25 mouse cellular contexts compared by ENCODE assay signal in genomic region chr5:4623625-4624024, GRCm38 (mm10).
DNase-seq lines count a peak whose midpoint lies in the region; ATAC-seq and TF ChIP-seq lines count a peak whose summit lies in the region.
"Had no signal": no experiment of that assay in that cellular context is flagged by ENCODE, and none has a peak within 500 bp of the region (broad histone marks: within the 10 kb centered on the region; RNA-seq: fewer than 3 reads in every experiment).

No protein-coding gene starts in this region.

- no peak overlapping the region for H3K4me2 ChIP-seq in stomach, embryonic 16.5 days (ENCODE audit: low read depth, low read length)
- no peak overlapping the region for H3K4me2 ChIP-seq in stomach, postnatal 0 days (replicated peaks; ENCODE audit: low read depth)
- H3K4me2 ChIP-seq: embryonic facial prominence, embryonic 15.5 days; heart, embryonic 13.5 days; hindbrain, embryonic 14.5 days; kidney, embryonic 15.5 days; liver, embryonic 13.5 days; lung, embryonic 15.5 days; midbrain, embryonic 11.5 days; neural tube, embryonic 13.5 days had no signal

- H3K9me3 ChIP-seq in stomach, embryonic 16.5 days (replicated peaks; ENCODE audit: control insufficient read depth, low read length), result no peaks in the 10 kb centered on the region
- no peaks in the 10 kb centered on the region for H3K9me3 ChIP-seq in stomach, postnatal 0 days (ENCODE audit: control insufficient read depth, low read length)
- H3K9me3 ChIP-seq in limb, embryonic 10.5 days (replicated peaks), result no peaks in the 10 kb centered on the region
- H3K9me3 ChIP-seq: embryonic facial prominence, embryonic 15.5 days; G1E; heart, embryonic 13.5 days; kidney, embryonic 15.5 days; liver, embryonic 13.5 days; lung, embryonic 15.5 days; neural tube, embryonic 13.5 days had no signal

- no peak overlapping the region for H3K9ac ChIP-seq in stomach, embryonic 16.5 days (ENCODE audit: low read length)
- no peak overlapping the region for H3K9ac ChIP-seq in stomach, postnatal 0 days (ENCODE audit: low read length)
- H3K9ac ChIP-seq: embryonic facial prominence, embryonic 15.5 days; heart, embryonic 13.5 days; hindbrain, embryonic 14.5 days; kidney, embryonic 15.5 days; liver, embryonic 13.5 days; lung, embryonic 15.5 days; neural tube, embryonic 13.5 days had no signal

- no peaks in the 10 kb centered on the region for H3K27me3 ChIP-seq in stomach, embryonic 16.5 days (ENCODE audit: control insufficient read depth, insufficient read depth, low read length)
- no peaks in the 10 kb centered on the region for H3K27me3 ChIP-seq in stomach, postnatal 0 days (ENCODE audit: control insufficient read depth, insufficient read depth, low read length)
- no peaks in the 10 kb centered on the region for H3K27me3 ChIP-seq in limb, embryonic 10.5 days (ENCODE audit: low read depth, poor library complexity, severe bottlenecking)
- H3K27me3 ChIP-seq: embryonic facial prominence, embryonic 15.5 days; heart, embryonic 13.5 days; kidney, embryonic 15.5 days; liver, embryonic 13.5 days; lung, embryonic 15.5 days; neural tube, embryonic 13.5 days had no signal

- H3K4me3 ChIP-seq in stomach, embryonic 16.5 days (replicated peaks; ENCODE audit: low read length), result no peak overlapping the region
- no peak overlapping the region for H3K4me3 ChIP-seq in stomach, postnatal 0 days (ENCODE audit: low read depth, low read length)
- H3K4me3 ChIP-seq in limb, embryonic 10.5 days, result no peak overlapping the region
- H3K4me3 ChIP-seq: embryonic facial prominence, embryonic 15.5 days; heart, embryonic 13.5 days; kidney, embryonic 15.5 days; liver, embryonic 13.5 days; lung, embryonic 15.5 days; neural tube, embryonic 13.5 days had no signal

- peak; percentile 71; the same call in 1 of the 2 replicates for ATAC-seq in stomach, embryonic 16.5 days (ENCODE audit: insufficient read depth, low FRiP score)
- no peak for ATAC-seq in stomach, postnatal 0 days (ENCODE audit: low FRiP score, low TSS enrichment)
- no peak for ATAC-seq in granulocyte monocyte progenitor cell, adult 5-6 weeks (replicated peaks; ENCODE audit: poor library complexity, severe bottlenecking)
- ATAC-seq: intestine, embryonic 16.5 days had no signal

- TF ChIP-seq EP300 in stomach, postnatal 0 days (optimal IDR thresholded peaks at IDR 0.05), result no peak

- WGBS in stomach, embryonic 16.5 days, result 39% methylated on average over 4 of the region's 4 CpGs
- WGBS in stomach, postnatal 0 days, result 40% methylated on average over 4 of the region's 4 CpGs
- WGBS in limb, embryonic 10.5 days, result 30% methylated on average over 4 of the region's 4 CpGs

- DNase-seq in embryo, embryonic 11 days, result peak; percentile 19
- no peak for DNase-seq in embryo, embryonic 10.5 days (ENCODE audit: low spot score)
- no peak for DNase-seq in stomach, postnatal 0 days (ENCODE audit: low spot score)
- DNase-seq in limb, embryonic 10.5 days (ENCODE audit: low spot score), result no peak
- DNase-seq in urinary bladder, adult 2 months (ENCODE audit: low spot score), result no peak
- no peak for DNase-seq in frontal cortex, postnatal 36 days (ENCODE audit: low spot score in 2 of 2)
- DNase-seq: adrenal gland, postnatal 36 days; cerebellum, adult 2 months; heart, adult 18-20 months; layer of hippocampus, postnatal 36 days; liver, embryonic 13.5 days; right cerebral cortex, adult 18-20 months; thymus, postnatal 36 days had no signal

- peaks cover 4% of the 10 kb centered on the region; the same call in 1 of the 2 replicates for H3K4me1 ChIP-seq in stomach, embryonic 16.5 days (ENCODE audit: control insufficient read depth, insufficient read depth, low read length)
- H3K4me1 ChIP-seq in stomach, postnatal 0 days (replicated peaks; ENCODE audit: control insufficient read depth, insufficient read depth), result no peaks in the 10 kb centered on the region
- peaks cover 31% of the 10 kb centered on the region for H3K4me1 ChIP-seq in limb, embryonic 10.5 days
- H3K4me1 ChIP-seq: embryonic facial prominence, embryonic 15.5 days; heart, embryonic 13.5 days; liver, embryonic 13.5 days; lung, embryonic 15.5 days; neural tube, embryonic 13.5 days had no signal

- no peaks in the 10 kb centered on the region for H3K36me3 ChIP-seq in stomach, embryonic 16.5 days (ENCODE audit: control insufficient read depth, insufficient read depth, low read length)
- no peaks in the 10 kb centered on the region for H3K36me3 ChIP-seq in stomach, postnatal 0 days (ENCODE audit: control insufficient read depth, insufficient read depth, low read length)
- no peaks in the 10 kb centered on the region for H3K36me3 ChIP-seq in limb, embryonic 10.5 days
- H3K36me3 ChIP-seq: embryonic facial prominence, embryonic 15.5 days; G1E; heart, embryonic 13.5 days; kidney, embryonic 15.5 days; liver, embryonic 13.5 days; lung, embryonic 15.5 days; neural tube, embryonic 13.5 days had no signal

- TF ChIP-seq CTCF in stomach, postnatal 0 days (IDR thresholded peaks at IDR 0.05; ENCODE audit: low read depth), result no peak

- H3K27ac ChIP-seq in stomach, embryonic 16.5 days (ENCODE audit: low read length), result no peak overlapping the region
- no peak overlapping the region for H3K27ac ChIP-seq in stomach, postnatal 0 days (replicated peaks)
- H3K27ac ChIP-seq in limb, embryonic 10.5 days, result peak overlapping the region; percentile 37
- H3K27ac ChIP-seq: embryonic facial prominence, embryonic 15.5 days; heart, embryonic 13.5 days; hindbrain, embryonic 14.5 days; kidney, embryonic 15.5 days; liver, embryonic 13.5 days; lung, embryonic 15.5 days; macrophage; neural tube, embryonic 13.5 days had no signal
